Mouse (Mus musculus): ENCODE measurements around the gene Rnft1.

Rnft1 gene

GRCm38 (mm10) chr11:86484101-86484868 lies at the start of gene Rnft1:
Rnft1 (plus strand) TSS chr11:86484657.
- peak; percentile 100 for DNase-seq

GRCm38 (mm10) chr11:86436843-86437242 lies 47.6 kb upstream of the Rnft1 start:
- DNase-seq: peak; percentile 56

GRCm38 (mm10) chr11:86438261-86438660 lies 46.2 kb upstream of the Rnft1 start:
- no peak for DNase-seq

DNA sequence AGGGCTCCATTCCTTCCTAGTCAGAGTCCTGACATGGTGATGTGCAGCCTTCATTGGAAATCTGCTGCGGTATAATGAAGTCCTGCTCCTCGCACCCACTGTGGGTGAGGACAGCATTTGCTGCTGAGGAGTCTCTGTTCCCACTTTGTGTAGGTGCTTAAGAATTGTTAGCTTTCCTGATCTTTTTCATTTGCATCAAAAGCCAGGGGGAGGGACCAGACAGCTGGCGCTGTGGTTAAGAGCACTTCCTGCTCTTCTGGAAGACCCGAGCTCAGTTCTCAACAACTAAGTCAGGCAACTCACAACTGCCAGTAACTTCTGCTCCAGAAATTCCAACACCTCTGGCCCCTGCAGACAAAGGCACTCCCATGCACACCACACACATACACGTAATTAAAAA lies 43.7 kb upstream of the Rnft1 start:
- DNase-seq: no peak

DNA sequence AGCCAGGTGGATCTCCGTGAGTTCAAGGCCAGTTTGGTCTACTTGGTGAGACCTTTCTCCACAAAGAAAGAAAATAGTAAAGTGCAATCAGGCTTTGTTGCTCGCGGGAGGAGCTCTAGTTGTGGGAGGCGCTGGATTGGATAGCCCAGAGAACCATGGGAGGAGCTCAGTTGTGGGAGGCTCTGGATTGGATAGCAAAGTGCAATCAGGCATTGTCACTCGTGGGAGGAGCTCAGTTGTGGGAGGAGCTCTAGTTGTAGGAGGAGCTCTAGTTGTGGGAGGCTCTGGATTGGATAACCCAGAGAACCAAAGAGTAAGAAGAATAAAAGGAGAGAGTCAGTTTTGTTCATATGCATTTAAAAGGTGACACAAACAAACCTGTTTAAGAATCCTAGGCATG lies 30.5 kb upstream of the Rnft1 start:
- no peak for DNase-seq

DNA sequence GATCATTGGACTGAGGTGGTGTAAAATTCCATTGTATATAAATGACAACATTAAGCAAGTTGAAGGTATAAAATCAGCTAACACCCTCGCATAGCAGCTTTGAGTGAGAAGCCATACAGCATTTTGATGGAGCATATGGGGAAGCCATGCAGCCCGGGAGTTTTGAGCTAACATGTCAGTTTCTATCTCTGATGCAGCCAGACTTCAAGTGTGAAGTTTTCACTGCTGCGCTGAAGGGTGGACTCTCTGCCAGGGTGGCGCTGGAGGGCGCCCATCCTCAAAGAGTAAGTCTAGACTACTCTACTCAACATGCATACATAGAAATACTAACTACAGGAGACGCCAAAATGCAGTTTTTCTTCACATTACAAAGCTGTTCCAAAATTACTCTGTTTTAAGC lies 26.9 kb upstream of the Rnft1 start:
- DNase-seq: no peak

- DNase-seq: no peak
Measured at GRCm38 (mm10) chr11:86458866-86459265, 25.6 kb upstream of the Rnft1 start.

DNA sequence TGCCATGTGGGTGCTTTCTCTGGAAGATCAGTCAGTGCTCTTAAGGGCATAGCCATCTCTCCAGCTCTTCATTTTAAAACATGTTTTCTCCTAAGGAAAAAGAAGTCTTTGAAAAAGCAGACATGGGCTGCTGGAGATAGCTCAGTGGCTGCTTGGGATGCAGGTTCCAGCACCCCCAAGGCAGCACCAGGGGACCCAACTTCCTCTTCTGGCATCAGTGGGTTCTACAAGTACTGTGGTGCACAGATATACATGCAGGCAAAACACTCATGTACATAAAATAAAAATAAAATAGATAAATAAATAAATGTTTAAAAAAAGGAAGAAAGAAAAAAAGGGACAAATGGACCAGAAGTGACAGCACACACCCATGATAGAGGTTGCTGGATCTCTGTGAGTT lies 21.9 kb upstream of the Rnft1 start:
- no peak for DNase-seq

GRCm38 (mm10) chr11:86464275-86464674 lies 20.2 kb upstream of the Rnft1 start:
- peak; percentile 81 for DNase-seq

- no peak for DNase-seq
Measured at GRCm38 (mm10) chr11:86468345-86468744, 16.1 kb upstream of the Rnft1 start.

GRCm38 (mm10) chr11:86468971-86469370 lies 15.5 kb upstream of the Rnft1 start:
- DNase-seq: no peak

GRCm38 (mm10) chr11:86471785-86472184 lies 12.7 kb upstream of the Rnft1 start:
- no peak for DNase-seq

DNA sequence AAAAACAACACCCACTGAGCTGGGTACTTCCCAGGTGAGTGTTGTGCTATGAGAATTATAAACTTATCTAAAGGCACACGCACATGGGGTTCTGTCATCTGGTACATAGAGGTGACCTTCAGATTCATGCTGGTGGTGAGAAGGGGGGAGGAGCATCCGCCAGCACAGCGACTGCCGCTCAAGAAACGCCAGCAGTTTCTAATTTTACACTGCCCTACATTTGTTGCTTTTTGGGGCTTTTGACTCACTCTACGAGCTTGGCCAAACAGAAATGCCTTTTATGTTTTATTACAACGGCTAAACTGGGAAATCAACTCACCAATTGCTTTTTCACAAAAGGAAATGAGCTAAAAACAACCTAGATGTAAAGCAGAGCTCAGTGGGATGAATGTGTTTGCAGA lies 11.7 kb upstream of the Rnft1 start:
- DNase-seq: no peak

DNA sequence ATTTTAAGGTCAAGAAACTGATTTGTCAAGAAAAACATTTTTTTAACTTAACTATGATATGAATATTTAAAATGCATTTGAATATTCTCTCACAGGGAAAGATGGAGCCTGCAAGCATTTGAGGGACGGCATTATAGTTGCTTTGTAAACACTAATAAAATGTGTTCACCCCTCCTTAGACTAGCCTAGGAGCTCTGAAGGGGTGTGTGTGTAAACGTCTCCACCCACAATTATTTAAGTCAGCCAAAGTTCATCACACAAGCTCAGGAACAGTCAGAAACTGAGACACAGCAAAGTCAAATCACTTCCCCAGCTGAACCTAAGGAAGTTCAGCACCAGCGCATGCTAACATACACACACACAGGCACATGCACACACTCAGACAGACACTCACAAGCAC lies 10.9 kb upstream of the Rnft1 start:
- no peak for DNase-seq

GRCm38 (mm10) chr11:86484910-86485510 lies 553 bp downstream of the Rnft1 start:
- peak; percentile 56 for DNase-seq

- DNase-seq: no peak
Measured at GRCm38 (mm10) chr11:86490782-86491181, 6.3 kb downstream of the Rnft1 start.

DNA sequence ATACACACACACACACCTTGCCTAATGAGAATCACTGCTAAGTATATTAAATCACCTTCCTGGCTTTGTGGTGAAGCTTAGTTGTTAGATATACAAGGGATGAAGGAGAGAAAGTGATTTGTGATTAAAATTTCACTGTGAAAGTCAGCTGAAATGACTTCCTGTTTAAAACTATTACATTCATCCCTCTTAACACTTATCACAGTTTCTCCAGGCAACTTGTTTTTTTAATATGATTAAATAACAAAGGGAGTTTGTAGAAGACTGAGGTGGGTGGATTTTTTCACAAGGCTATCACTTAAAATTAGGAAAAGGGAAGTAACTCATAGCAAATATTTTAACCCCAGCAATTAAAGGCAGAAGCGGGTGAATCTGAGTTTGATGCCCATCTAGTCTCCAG lies 12.9 kb downstream of the Rnft1 start:
- DNase-seq: no peak

- DNase-seq: no peak
Measured at GRCm38 (mm10) chr11:86497908-86498307, 13.5 kb downstream of the Rnft1 start.

DNA sequence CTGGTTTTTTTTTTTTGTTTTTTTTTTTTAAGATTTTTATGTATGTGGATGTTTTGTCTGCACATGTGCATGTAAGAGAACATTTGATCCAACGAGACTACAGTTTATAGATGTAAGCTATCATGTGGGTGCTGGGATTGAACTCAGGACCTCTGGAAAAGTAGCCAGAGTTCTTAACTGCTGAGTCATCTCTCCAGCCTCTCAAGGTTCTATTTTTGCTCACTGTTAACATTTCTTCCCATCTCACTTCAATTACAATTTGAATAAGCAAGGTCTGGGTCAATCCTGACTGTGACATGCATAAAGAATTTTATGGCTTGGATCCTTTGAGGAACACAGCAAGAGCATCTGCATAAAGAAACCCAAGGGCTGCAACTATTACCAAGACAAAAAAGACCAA lies 16.3 kb downstream of the Rnft1 start:
- no peak for DNase-seq

GRCm38 (mm10) chr11:86503121-86503520 lies 18.7 kb downstream of the Rnft1 start:
- DNase-seq: no peak

DNA sequence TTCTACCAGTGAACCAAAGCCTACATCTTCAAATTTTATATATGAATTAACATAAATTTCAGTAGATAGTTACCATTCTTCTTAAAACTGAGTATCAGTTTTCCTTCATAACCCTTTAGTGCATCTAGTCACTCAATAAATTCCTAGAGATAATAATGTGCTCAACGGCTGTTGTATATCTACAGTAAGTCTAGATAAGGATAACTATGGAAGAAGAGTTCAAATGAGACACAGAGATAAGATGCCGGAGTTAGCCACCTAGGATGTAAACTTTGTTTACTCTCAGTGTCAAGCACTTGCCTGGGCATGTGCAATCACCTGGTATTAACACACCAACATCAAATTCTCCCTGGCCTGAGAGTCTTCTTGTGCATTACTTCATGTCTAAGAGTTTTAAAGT lies 22.9 kb downstream of the Rnft1 start:
- no peak for DNase-seq

- DNase-seq: no peak
Measured at GRCm38 (mm10) chr11:86507991-86508390, 23.5 kb downstream of the Rnft1 start.

DNA sequence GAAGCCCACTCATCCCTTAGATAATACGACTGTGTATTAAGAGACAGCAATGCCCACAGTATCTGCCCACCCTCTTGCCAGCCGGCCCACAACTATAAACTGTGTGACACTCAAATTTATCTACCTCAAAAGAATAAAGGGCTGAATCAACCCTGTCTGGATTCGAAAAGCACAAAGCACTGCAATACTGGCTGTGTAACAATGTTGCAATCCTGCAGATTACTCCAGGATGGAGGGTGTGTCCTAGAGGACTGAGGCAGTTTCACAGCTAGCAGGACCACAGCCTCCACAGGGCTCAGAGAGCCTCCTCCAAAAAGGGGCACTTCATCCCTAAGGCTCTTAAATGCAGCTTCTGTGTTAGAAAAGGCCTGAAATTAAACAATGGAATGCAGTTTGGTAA lies 32.2 kb downstream of the Rnft1 start:
- DNase-seq: no peak

DNA sequence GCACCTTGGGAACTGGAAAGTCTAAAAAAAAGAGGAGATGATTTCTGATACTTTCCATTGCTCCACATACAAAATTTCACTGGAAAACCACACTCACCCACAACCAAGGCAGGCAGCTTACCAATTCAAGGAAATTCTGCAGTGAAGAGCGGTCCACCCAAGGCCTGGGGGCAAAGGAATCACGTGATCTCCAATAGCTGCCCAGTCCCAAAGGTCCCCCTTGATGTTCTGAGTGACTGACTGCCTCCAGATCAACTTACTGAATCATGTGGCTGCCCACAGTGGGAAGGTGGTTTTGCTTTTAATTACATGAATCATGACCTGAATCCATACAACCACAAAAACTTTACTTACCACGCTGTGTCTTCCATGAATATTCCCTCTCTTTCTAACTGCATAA lies 32.8 kb downstream of the Rnft1 start:
- DNase-seq: no peak

DNA sequence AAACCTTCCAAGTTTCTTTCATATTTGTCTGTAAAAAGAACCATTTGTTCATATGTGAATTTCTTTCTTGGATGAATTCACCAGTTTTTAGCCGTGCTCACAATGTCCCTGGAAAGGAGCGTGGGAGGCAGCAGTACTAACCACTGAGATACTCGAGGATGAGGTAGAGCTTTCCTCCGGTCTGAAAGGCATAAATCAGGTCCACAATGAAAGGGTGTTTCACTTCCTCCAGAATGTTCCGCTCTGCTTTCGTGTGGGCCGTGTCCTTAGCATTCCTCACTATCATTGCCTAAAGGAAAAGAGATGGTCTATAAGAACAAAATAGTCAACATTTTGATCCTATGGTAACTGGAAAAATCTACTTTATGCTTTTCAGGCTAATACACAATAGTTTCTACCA lies 35.3 kb downstream of the Rnft1 start:
- DNase-seq: no peak

Measured in lung, postnatal 10 days (tissue).